Mouse (Mus musculus) CH12.LX (cell line): ENCODE results near the gene Pi16.

Experiments
- CHD2 ChIP-seq: IDR thresholded peaks from 2 replicates; pipeline ENCODE4 v1.6.1; 2011; ENCODE audit warnings: low read length, improper control_type of control experiment
- CTCF ChIP-seq, 2 experiments: IDR thresholded peaks in 1 of 2; conservative IDR thresholded peaks in 1 of 2; 2 replicates each; pipeline ENCODE4 v1.5.1; 2011 to 2012; ENCODE audit warnings: low read depth in 2 of 2, low read length in 2 of 2, improper control_type of control experiment in 1 of 2, inconsistent platforms in 1 of 2, mild to moderate bottlenecking in 1 of 2, moderate library complexity in 1 of 2
- E2F4 ChIP-seq: IDR thresholded peaks from 2 replicates; pipeline ENCODE4 v1.6.1; 2011; ENCODE audit warnings: low read depth, low read length, improper control_type of control experiment; ENCODE audit not compliant: insufficient replicate concordance
- ELF1 ChIP-seq: IDR thresholded peaks from 2 replicates; pipeline ENCODE4 v1.6.1; 2014; ENCODE audit warnings: low read depth, mild to moderate bottlenecking, inconsistent platforms, low read length, improper control_type of control experiment
- EP300 ChIP-seq: IDR thresholded peaks from 2 replicates; pipeline ENCODE4 v1.6.1; 2011; ENCODE audit warnings: low read length, improper control_type of control experiment
- HCFC1 ChIP-seq: IDR thresholded peaks from 2 replicates; pipeline ENCODE4 v1.6.1; 2012; ENCODE audit warnings: low read depth, mild to moderate bottlenecking, inconsistent platforms, low read length, improper control_type of control experiment
- MAFK ChIP-seq: IDR thresholded peaks from 2 replicates; pipeline ENCODE4 v1.6.1; 2011; ENCODE audit warnings: low read length, improper control_type of control experiment; ENCODE audit not compliant: insufficient replicate concordance
- MAX ChIP-seq: IDR thresholded peaks from 2 replicates; pipeline ENCODE4 v1.6.1; 2011; ENCODE audit warnings: low read length, improper control_type of control experiment
- MEF2A ChIP-seq: IDR thresholded peaks from 2 replicates; pipeline ENCODE4 v1.6.1; 2014; ENCODE audit warnings: low read depth, mild to moderate bottlenecking, inconsistent platforms, low read length, improper control_type of control experiment, borderline replicate concordance
- POLR2A ChIP-seq: IDR thresholded peaks from 2 replicates; pipeline ENCODE4 v1.6.1; 2011; ENCODE audit warnings: low read depth, mild to moderate bottlenecking, improper control_type of control experiment, low read length
- SIN3A ChIP-seq: IDR thresholded peaks from 2 replicates; pipeline ENCODE4 v1.6.1; 2012; ENCODE audit warnings: low read length, improper control_type of control experiment, inconsistent platforms
- TBP ChIP-seq: conservative IDR thresholded peaks from 2 replicates; pipeline ENCODE4 v1.6.1; 2011; ENCODE audit warnings: low read depth, low read length, improper control_type of control experiment
- ZC3H11A ChIP-seq: IDR thresholded peaks from 2 replicates; pipeline ENCODE4 v1.6.1; 2012; ENCODE audit warnings: low read depth, mild to moderate bottlenecking, inconsistent platforms, low read length, improper control_type of control experiment

- TF ChIP-seq MEF2A: no peak
- no peak for TF ChIP-seq ZC3H11A
- no peak for TF ChIP-seq MAX
- peak; percentile 74 for TF ChIP-seq EP300
- no peak for TF ChIP-seq CTCF (conservative IDR thresholded peaks at IDR 0.05 in 1 of 2, IDR thresholded peaks at IDR 0.05 in 1 of 2; ENCODE audit: low read depth in 2 of 2, low read length in 2 of 2)
- no peak for TF ChIP-seq POLR2A
- TF ChIP-seq TBP: no peak
- TF ChIP-seq CHD2: peak; percentile 18; the same call in 1 of the 2 replicates
- peak; percentile 32; the same call in 1 of the 2 replicates for TF ChIP-seq SIN3A
- TF ChIP-seq HCFC1: no peak
- TF ChIP-seq ELF1: no peak
- no peak for TF ChIP-seq E2F4
- TF ChIP-seq MAFK: no peak
Measured at GRCm38 (mm10) chr17:29365105-29365621, 47.7 kb downstream of the Pi16 start.
